Mouse (Mus musculus): Measurements from ENCODE around the gene Zhx3. TPM values are rescaled to one million over a fixed set of nuclear protein-coding genes. Genes with fewer than 3 reads are reported as not detected.

Gene Zhx3
- total and polyA plus RNA-seq, 2 experiments from 2014 or later = 18.9 to 53.0 TPM

- ATAC-seq = no peak
- WGBS = 85% methylated on average over 4 of the region's 4 CpGs
Observed at GRCm38 (mm10) chr2:160722714-160723113, 150.1 kb downstream of the Zhx3 start.

DNA sequence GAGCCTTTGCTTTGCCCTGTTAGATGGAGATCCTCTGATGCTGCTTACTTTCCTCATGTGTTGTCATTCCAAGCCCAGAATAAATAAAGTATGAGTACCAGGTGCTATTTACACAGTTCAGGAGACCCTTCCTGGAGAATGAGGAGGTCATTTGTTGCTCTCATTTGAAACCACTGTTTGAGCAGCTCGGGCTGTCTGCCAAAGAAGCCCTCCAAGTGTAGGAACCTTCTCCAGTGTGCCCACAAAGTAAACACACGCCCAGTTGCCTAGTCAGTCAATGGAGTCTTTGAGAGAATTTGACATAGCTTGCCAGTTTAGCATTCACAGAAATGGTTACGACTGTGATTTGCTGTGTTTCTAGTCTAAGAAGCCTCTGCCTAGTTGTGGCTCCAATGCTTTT is 154.0 kb downstream of the Zhx3 start:
- no peak overlapping the region for H3K4me3 ChIP-seq (ENCODE audit: low read length)
- H3K27ac ChIP-seq = no peak overlapping the region
- ATAC-seq (peak; percentile 53; the same call in 1 of the 2 replicates), DNase-seq (ENCODE audit: low spot score) (peak; percentile 69)
- no peak overlapping the region for H3K4me2 ChIP-seq (ENCODE audit: low read depth, low read length)
- no peaks in the 10 kb centered on the region for H3K9me3 ChIP-seq (ENCODE audit: low read length)
- 57% methylated on average over 3 of the region's 3 CpGs for WGBS
- H3K27me3 ChIP-seq (ENCODE audit: insufficient read depth, low read length) = no peaks in the 10 kb centered on the region
- no peak for TF ChIP-seq CTCF (IDR thresholded peaks at IDR 0.05; ENCODE audit: low read depth)
- no peaks in the 10 kb centered on the region for H3K4me1 ChIP-seq (ENCODE audit: insufficient read depth, low read length)
- H3K9ac ChIP-seq (replicated peaks; ENCODE audit: low read length) = no peak overlapping the region
- H3K36me3 ChIP-seq (ENCODE audit: insufficient read depth, low read length) = peaks cover 50% of the 10 kb centered on the region

More at GRCm38 (mm10) chr2:160722714-160723113, 150.1 kb downstream of the Zhx3 start:
- TF ChIP-seq CTCF (IDR thresholded peaks at IDR 0.05; ENCODE audit: low read depth) = no peak
- Histone ChIP-seq H3K4me1 (ENCODE audit: insufficient read depth, low read length) (no peaks in the 10 kb centered on the region), H3K27ac (no peak overlapping the region), H3K9ac (replicated peaks; ENCODE audit: low read length) (no peak overlapping the region), H3K36me3 (ENCODE audit: insufficient read depth, low read length) (peaks cover 33% of the 10 kb centered on the region), H3K4me3 (ENCODE audit: low read length) (no peak overlapping the region), H3K9me3 (ENCODE audit: low read length) (no peaks in the 10 kb centered on the region), H3K4me2 (ENCODE audit: low read depth, low read length) (no peak overlapping the region), H3K27me3 (ENCODE audit: insufficient read depth, low read length) (no peaks in the 10 kb centered on the region)
- DNase-seq (ENCODE audit: low spot score) = no peak

- H3K4me1 ChIP-seq (ENCODE audit: insufficient read depth, low read length) = no peaks in the 10 kb centered on the region
- ATAC-seq = no peak
- TF ChIP-seq CTCF (IDR thresholded peaks at IDR 0.05; ENCODE audit: low read depth) = peak; percentile 75
- H3K9me3 ChIP-seq (ENCODE audit: low read length) = no peaks in the 10 kb centered on the region
- peaks cover 46% of the 10 kb centered on the region for H3K36me3 ChIP-seq (ENCODE audit: insufficient read depth, low read length)
- H3K27me3 ChIP-seq (ENCODE audit: insufficient read depth, low read length) = no peaks in the 10 kb centered on the region
- no peak overlapping the region for H3K4me2 ChIP-seq (ENCODE audit: low read depth, low read length)
- DNase-seq (ENCODE audit: low spot score) = peak; percentile 78
- no peak overlapping the region for H3K9ac ChIP-seq (replicated peaks; ENCODE audit: low read length)
- H3K27ac ChIP-seq = no peak overlapping the region
- WGBS = 75% methylated on average over 5 of the region's 5 CpGs
- H3K4me3 ChIP-seq (ENCODE audit: low read length) = no peak overlapping the region
Observed at GRCm38 (mm10) chr2:160717269-160717668, 155.5 kb downstream of the Zhx3 start.

DNA sequence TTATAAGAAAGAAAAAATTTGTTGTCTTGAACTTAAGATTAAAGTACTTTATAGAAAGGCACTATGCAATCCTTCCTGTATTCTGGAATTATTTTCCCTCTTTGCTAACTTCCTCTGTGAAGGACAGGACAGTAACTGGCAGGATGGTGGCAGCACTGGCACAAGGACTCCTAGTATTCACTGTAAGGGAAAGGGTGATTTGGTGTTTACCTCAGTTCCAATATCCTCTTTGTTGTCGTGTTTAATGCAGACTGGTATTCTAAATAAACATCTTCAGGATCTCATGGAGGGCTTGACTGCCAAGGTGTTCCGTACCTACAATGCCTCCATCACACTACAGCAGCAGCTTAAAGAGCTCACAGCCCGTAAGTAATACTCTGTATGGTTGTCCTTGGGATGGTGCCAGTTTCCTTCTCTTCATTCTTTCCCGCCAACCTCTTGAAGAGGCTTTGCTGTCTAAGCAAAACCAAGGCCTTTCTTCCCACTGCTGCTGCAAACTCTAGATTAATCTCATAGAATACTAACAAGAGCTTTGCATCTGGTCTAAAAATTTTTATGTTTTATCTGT is 157.3 kb downstream of the Zhx3 start:
- ATAC-seq = peak; percentile 55
- TF ChIP-seq CTCF (IDR thresholded peaks at IDR 0.05; ENCODE audit: low read depth) = peak; percentile 51

GRCm38 (mm10) chr2:160707673-160708072 is 165.1 kb downstream of the Zhx3 start:
- H3K4me1 ChIP-seq (ENCODE audit: insufficient read depth, low read length) = no peaks in the 10 kb centered on the region
- 73% methylated on average over 3 of the region's 3 CpGs for WGBS
- H3K9me3 ChIP-seq (ENCODE audit: low read length) = no peaks in the 10 kb centered on the region
- DNase-seq (ENCODE audit: low spot score) (no peak), ATAC-seq (no peak)
- H3K27ac ChIP-seq = no peak overlapping the region
- peaks cover 23% of the 10 kb centered on the region for H3K36me3 ChIP-seq (ENCODE audit: insufficient read depth, low read length)
- H3K9ac ChIP-seq (replicated peaks; ENCODE audit: low read length) = no peak overlapping the region
- TF ChIP-seq CTCF (IDR thresholded peaks at IDR 0.05; ENCODE audit: low read depth) = no peak
- H3K4me3 ChIP-seq (ENCODE audit: low read length) = no peak overlapping the region
- no peaks in the 10 kb centered on the region for H3K27me3 ChIP-seq (ENCODE audit: insufficient read depth, low read length)
- H3K4me2 ChIP-seq (ENCODE audit: low read depth, low read length) = no peak overlapping the region

More for the DNA sequence above, 157.3 kb downstream of the Zhx3 start:
- peak; percentile 62 for DNase-seq (ENCODE audit: low spot score)
- peaks cover 40% of the 10 kb centered on the region for H3K36me3 ChIP-seq (ENCODE audit: insufficient read depth, low read length)
- no peaks in the 10 kb centered on the region for H3K4me1 ChIP-seq (ENCODE audit: insufficient read depth, low read length)
- H3K4me2 ChIP-seq (ENCODE audit: low read depth, low read length) = no peak overlapping the region
- no peak overlapping the region for H3K9ac ChIP-seq (replicated peaks; ENCODE audit: low read length)
- H3K9me3 ChIP-seq (ENCODE audit: low read length) = no peaks in the 10 kb centered on the region
- H3K4me3 ChIP-seq (ENCODE audit: low read length) = no peak overlapping the region
- peak overlapping the region; percentile 34 for H3K27ac ChIP-seq
- H3K27me3 ChIP-seq (ENCODE audit: insufficient read depth, low read length) = no peaks in the 10 kb centered on the region
- 47% methylated on average over 4 of the region's 4 CpGs for WGBS

GRCm38 (mm10) chr2:160702824-160703223 is 170.0 kb downstream of the Zhx3 start:
- no peak for ATAC-seq
- Histone ChIP-seq H3K27me3 (ENCODE audit: insufficient read depth, low read length) (no peaks in the 10 kb centered on the region), H3K36me3 (ENCODE audit: insufficient read depth, low read length) (peaks cover 47% of the 10 kb centered on the region), H3K27ac (no peak overlapping the region), H3K4me2 (ENCODE audit: low read depth, low read length) (no peak overlapping the region), H3K9me3 (ENCODE audit: low read length) (no peaks in the 10 kb centered on the region), H3K9ac (replicated peaks; ENCODE audit: low read length) (no peak overlapping the region), H3K4me1 (ENCODE audit: insufficient read depth, low read length) (no peaks in the 10 kb centered on the region), H3K4me3 (ENCODE audit: low read length) (no peak overlapping the region)
- no peak for TF ChIP-seq CTCF (IDR thresholded peaks at IDR 0.05; ENCODE audit: low read depth)
- DNase-seq (ENCODE audit: low spot score) = no peak

DNA sequence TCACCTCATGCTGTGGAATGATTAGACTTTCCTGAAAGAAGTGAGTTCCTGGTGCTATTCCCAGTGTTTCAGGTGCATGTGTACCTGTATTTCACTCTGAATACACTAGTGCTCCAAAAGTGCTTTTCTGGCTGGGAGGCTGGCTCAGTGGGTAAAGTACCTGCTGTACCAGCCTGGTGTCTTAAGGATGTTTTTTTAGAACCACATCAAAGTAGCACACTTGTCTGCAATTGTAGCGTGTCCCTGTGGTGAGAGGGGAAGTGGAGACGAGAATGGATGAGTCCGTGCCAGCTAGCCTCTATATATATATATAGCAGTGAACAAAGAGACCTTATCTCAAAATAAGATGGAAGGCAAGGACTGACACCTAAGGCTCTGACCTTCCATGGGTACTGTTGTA is 171.2 kb downstream of the Zhx3 start:
- Histone ChIP-seq H3K4me2 (ENCODE audit: low read depth, low read length) (no peak overlapping the region), H3K9ac (replicated peaks; ENCODE audit: low read length) (no peak overlapping the region), H3K27me3 (ENCODE audit: insufficient read depth, low read length) (no peaks in the 10 kb centered on the region), H3K27ac (no peak overlapping the region), H3K36me3 (ENCODE audit: insufficient read depth, low read length) (peaks cover 41% of the 10 kb centered on the region), H3K9me3 (ENCODE audit: low read length) (no peaks in the 10 kb centered on the region), H3K4me1 (ENCODE audit: insufficient read depth, low read length) (no peaks in the 10 kb centered on the region), H3K4me3 (ENCODE audit: low read length) (no peak overlapping the region)
- DNase-seq (ENCODE audit: low spot score) (no peak), ATAC-seq (no peak)
- WGBS = 86% methylated on average over 3 of the region's 3 CpGs
- TF ChIP-seq CTCF (IDR thresholded peaks at IDR 0.05; ENCODE audit: low read depth) = no peak
